Mouse (Mus musculus): ENCODE results near the gene Olfr703. TPM values are rescaled to one million over a fixed set of nuclear protein-coding genes. Genes with fewer than 3 reads are reported as not detected.

The Olfr703 gene
- total and polyA plus RNA-seq, 2 experiments from 2014 or later, result not detected

GRCm38 (mm10) chr7:106862885-106863284 is 19.7 kb downstream of the Olfr703 start, which contains the start of gene Olfr704:
Gene Olfr704, plus strand, starts transcription at chr7:106863185.
- no peak for TF ChIP-seq CTCF (IDR thresholded peaks at IDR 0.05; ENCODE audit: low read depth)
- TF ChIP-seq EP300 (IDR thresholded peaks at IDR 0.05; ENCODE audit: low read depth), result no peak
- no peak within 1 kb of the TSS for H3K4me2 ChIP-seq (ENCODE audit: low read depth, low read length)
- no peak within 1 kb of the TSS for H3K9ac ChIP-seq (replicated peaks; ENCODE audit: low read depth, low read length)
- no peak within 1 kb of the TSS for H3K4me3 ChIP-seq (ENCODE audit: low read depth, low read length)
- DNase-seq (ENCODE audit: low spot score) (no peak), ATAC-seq (ENCODE audit: insufficient read depth, low read depth) (no peak)
- no peaks in the 10 kb centered on the region for H3K9me3 ChIP-seq (replicated peaks; ENCODE audit: control insufficient read depth, low read length)
- no peaks in the 10 kb centered on the region for H3K27me3 ChIP-seq (ENCODE audit: control insufficient read depth, insufficient read depth, low read length)
- no peaks in the 10 kb centered on the region for H3K36me3 ChIP-seq (replicated peaks; ENCODE audit: control insufficient read depth, insufficient read depth, low read length)
- no peak within 1 kb of the TSS for H3K27ac ChIP-seq (ENCODE audit: low read depth)
- no peaks in the 10 kb centered on the region for H3K4me1 ChIP-seq (ENCODE audit: control insufficient read depth, insufficient read depth)

DNA sequence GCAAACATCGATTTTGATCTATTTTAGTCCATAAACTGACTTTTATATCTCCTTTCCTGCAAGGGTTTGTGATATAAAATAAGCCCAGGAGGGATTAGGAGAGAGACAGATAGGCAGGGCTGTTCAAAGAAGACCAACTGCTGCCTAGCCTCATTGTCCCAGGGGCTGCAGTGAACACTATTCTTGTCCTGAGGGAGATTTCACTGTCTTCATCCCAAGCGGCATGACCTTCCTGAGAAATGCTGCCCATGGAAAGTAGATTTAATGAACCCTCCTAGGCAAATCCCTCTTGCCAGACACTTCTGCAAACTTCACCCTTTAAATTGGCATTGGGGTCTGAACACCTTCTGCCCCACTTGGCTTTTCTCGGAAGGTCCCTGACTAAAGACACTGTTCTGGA is 33.6 kb downstream of the Olfr703 start, which contains the start of gene Olfr705:
Gene Olfr705, minus strand, starts transcription at position 101 of the 400 bp plus-strand sequence.
- WGBS, result 65% methylated on average over 3 of the region's 3 CpGs
- Histone ChIP-seq H3K27ac (ENCODE audit: low read depth) (no peak within 1 kb of the TSS), H3K36me3 (replicated peaks; ENCODE audit: control insufficient read depth, insufficient read depth, low read length) (no peaks in the 10 kb centered on the region), H3K4me3 (ENCODE audit: low read depth, low read length) (no peak within 1 kb of the TSS), H3K9ac (replicated peaks; ENCODE audit: low read depth, low read length) (no peak within 1 kb of the TSS), H3K4me2 (ENCODE audit: low read depth, low read length) (no peak within 1 kb of the TSS), H3K9me3 (replicated peaks; ENCODE audit: control insufficient read depth, low read length) (no peaks in the 10 kb centered on the region), H3K4me1 (ENCODE audit: control insufficient read depth, insufficient read depth) (no peaks in the 10 kb centered on the region), H3K27me3 (ENCODE audit: control insufficient read depth, insufficient read depth, low read length) (no peaks in the 10 kb centered on the region)
- ATAC-seq (ENCODE audit: insufficient read depth, low read depth) (no peak), DNase-seq (ENCODE audit: low spot score) (no peak)
- TF ChIP-seq EP300 (IDR thresholded peaks at IDR 0.05; ENCODE audit: low read depth), result no peak
- no peak for TF ChIP-seq CTCF (IDR thresholded peaks at IDR 0.05; ENCODE audit: low read depth)

- 68% methylated on average over 2 of the region's 2 CpGs for WGBS
- H3K9me3 ChIP-seq (replicated peaks; ENCODE audit: control insufficient read depth, low read length), result no peaks in the 10 kb centered on the region
- H3K4me2 ChIP-seq (ENCODE audit: low read depth, low read length), result no peak within 1 kb of the TSS
- TF ChIP-seq CTCF (IDR thresholded peaks at IDR 0.05; ENCODE audit: low read depth), result no peak
- TF ChIP-seq EP300 (IDR thresholded peaks at IDR 0.05; ENCODE audit: low read depth), result no peak
- DNase-seq (ENCODE audit: low spot score) (no peak), ATAC-seq (ENCODE audit: insufficient read depth, low read depth) (no peak)
- no peak within 1 kb of the TSS for H3K27ac ChIP-seq (ENCODE audit: low read depth)
- no peaks in the 10 kb centered on the region for H3K36me3 ChIP-seq (replicated peaks; ENCODE audit: control insufficient read depth, insufficient read depth, low read length)
- H3K27me3 ChIP-seq (ENCODE audit: control insufficient read depth, insufficient read depth, low read length), result no peaks in the 10 kb centered on the region
- no peaks in the 10 kb centered on the region for H3K4me1 ChIP-seq (ENCODE audit: control insufficient read depth, insufficient read depth)
- H3K4me3 ChIP-seq (ENCODE audit: low read depth, low read length), result no peak within 1 kb of the TSS
- no peak within 1 kb of the TSS for H3K9ac ChIP-seq (replicated peaks; ENCODE audit: low read depth, low read length)
Measured at GRCm38 (mm10) chr7:106888062-106888461, 44.9 kb downstream of the Olfr703 start, which contains the start of gene Olfr706. Gene Olfr706, minus strand, starts transcription at chr7:106888162.

Other genes with a start within 250 kb of the Olfr703 start
- not detected in 2 replicates for gene Olfr693, start 162.8 kb upstream of the Olfr703 start, total RNA-seq (2014; rRNA removed; ENCODE audit: low replicate concordance)
- gene Olfr693, start 162.8 kb upstream of the Olfr703 start, polyA plus RNA-seq (2015; fragmentation: Nextera tagmentation; extraction: Ambion mirVana), result not detected in 2 replicates
- gene Olfr694, start 151.5 kb upstream of the Olfr703 start, total RNA-seq (2014; rRNA removed; ENCODE audit: low replicate concordance), result not detected in 2 replicates
- not detected in 2 replicates for gene Olfr694, start 151.5 kb upstream of the Olfr703 start, polyA plus RNA-seq (2015; fragmentation: Nextera tagmentation; extraction: Ambion mirVana)
- gene Olfr695, start 127.0 kb upstream of the Olfr703 start, total RNA-seq (2014; rRNA removed; ENCODE audit: low replicate concordance), result not detected in 2 replicates
- not detected in 2 replicates for gene Olfr695, start 127.0 kb upstream of the Olfr703 start, polyA plus RNA-seq (2015; fragmentation: Nextera tagmentation; extraction: Ambion mirVana)
- gene Olfr697, start 100.9 kb upstream of the Olfr703 start, total RNA-seq (2014; rRNA removed; ENCODE audit: low replicate concordance), result not detected in 2 replicates
- not detected in 2 replicates for gene Olfr697, start 100.9 kb upstream of the Olfr703 start, polyA plus RNA-seq (2015; fragmentation: Nextera tagmentation; extraction: Ambion mirVana)
- not detected in 2 replicates for gene Olfr698, start 88.0 kb upstream of the Olfr703 start, total RNA-seq (2014; rRNA removed; ENCODE audit: low replicate concordance)
- gene Olfr698, start 88.0 kb upstream of the Olfr703 start, polyA plus RNA-seq (2015; fragmentation: Nextera tagmentation; extraction: Ambion mirVana), result not detected in 2 replicates
- not detected in 2 replicates for gene Olfr699, start 50.2 kb upstream of the Olfr703 start, total RNA-seq (2014; rRNA removed; ENCODE audit: low replicate concordance)
- not detected in 2 replicates for gene Olfr699, start 50.2 kb upstream of the Olfr703 start, polyA plus RNA-seq (2015; fragmentation: Nextera tagmentation; extraction: Ambion mirVana)
- gene Olfr700, start 34.5 kb upstream of the Olfr703 start, total RNA-seq (2014; rRNA removed; ENCODE audit: low replicate concordance), result not detected in 2 replicates
- not detected in 2 replicates for gene Olfr700, start 34.5 kb upstream of the Olfr703 start, polyA plus RNA-seq (2015; fragmentation: Nextera tagmentation; extraction: Ambion mirVana)
- not detected in 2 replicates for gene Olfr701, start 29.2 kb upstream of the Olfr703 start, total RNA-seq (2014; rRNA removed; ENCODE audit: low replicate concordance)
- gene Olfr701, start 29.2 kb upstream of the Olfr703 start, polyA plus RNA-seq (2015; fragmentation: Nextera tagmentation; extraction: Ambion mirVana), result not detected in 2 replicates
- not detected in 2 replicates for gene Olfr702, start 9.5 kb upstream of the Olfr703 start, total RNA-seq (2014; rRNA removed; ENCODE audit: low replicate concordance)
- gene Olfr702, start 9.5 kb upstream of the Olfr703 start, polyA plus RNA-seq (2015; fragmentation: Nextera tagmentation; extraction: Ambion mirVana), result not detected in 2 replicates
- gene Olfr704, start 19.8 kb downstream of the Olfr703 start, total RNA-seq (2014; rRNA removed; ENCODE audit: low replicate concordance), result not detected in 2 replicates
- gene Olfr704, start 19.8 kb downstream of the Olfr703 start, polyA plus RNA-seq (2015; fragmentation: Nextera tagmentation; extraction: Ambion mirVana), result not detected in 2 replicates
- gene Olfr705, start 33.5 kb downstream of the Olfr703 start, total RNA-seq (2014; rRNA removed; ENCODE audit: low replicate concordance), result not detected in 2 replicates
- not detected in 2 replicates for gene Olfr705, start 33.5 kb downstream of the Olfr703 start, polyA plus RNA-seq (2015; fragmentation: Nextera tagmentation; extraction: Ambion mirVana)
- not detected in 2 replicates for gene Olfr706, start 44.8 kb downstream of the Olfr703 start, total RNA-seq (2014; rRNA removed; ENCODE audit: low replicate concordance)
- gene Olfr706, start 44.8 kb downstream of the Olfr703 start, polyA plus RNA-seq (2015; fragmentation: Nextera tagmentation; extraction: Ambion mirVana), result not detected in 2 replicates
- gene Olfr707, start 57.9 kb downstream of the Olfr703 start, total RNA-seq (2014; rRNA removed; ENCODE audit: low replicate concordance), result not detected in 2 replicates
- gene Olfr707, start 57.9 kb downstream of the Olfr703 start, polyA plus RNA-seq (2015; fragmentation: Nextera tagmentation; extraction: Ambion mirVana), result not detected in 2 replicates
- not detected in 2 replicates for gene Olfr1532-ps1, start 64.6 kb downstream of the Olfr703 start, total RNA-seq (2014; rRNA removed; ENCODE audit: low replicate concordance)
- gene Olfr1532-ps1, start 64.6 kb downstream of the Olfr703 start, polyA plus RNA-seq (2015; fragmentation: Nextera tagmentation; extraction: Ambion mirVana), result not detected in 2 replicates
- not detected in 2 replicates for gene Olfr709-ps1, start 88.9 kb downstream of the Olfr703 start, total RNA-seq (2014; rRNA removed; ENCODE audit: low replicate concordance)
- gene Olfr709-ps1, start 88.9 kb downstream of the Olfr703 start, polyA plus RNA-seq (2015; fragmentation: Nextera tagmentation; extraction: Ambion mirVana), result not detected in 2 replicates
- not detected in 2 replicates for gene Olfr710, start 105.0 kb downstream of the Olfr703 start, total RNA-seq (2014; rRNA removed; ENCODE audit: low replicate concordance)
- not detected in 2 replicates for gene Olfr710, start 105.0 kb downstream of the Olfr703 start, polyA plus RNA-seq (2015; fragmentation: Nextera tagmentation; extraction: Ambion mirVana)
- not detected in 2 replicates for gene Olfr6, start 120.6 kb downstream of the Olfr703 start, total RNA-seq (2014; rRNA removed; ENCODE audit: low replicate concordance)
- gene Olfr6, start 120.6 kb downstream of the Olfr703 start, polyA plus RNA-seq (2015; fragmentation: Nextera tagmentation; extraction: Ambion mirVana), result not detected in 2 replicates
- not detected in 2 replicates for gene Olfr711, start 132.1 kb downstream of the Olfr703 start, total RNA-seq (2014; rRNA removed; ENCODE audit: low replicate concordance)
- not detected in 2 replicates for gene Olfr711, start 132.1 kb downstream of the Olfr703 start, polyA plus RNA-seq (2015; fragmentation: Nextera tagmentation; extraction: Ambion mirVana)
- not detected in 2 replicates for gene Olfr2, start 162.7 kb downstream of the Olfr703 start, total RNA-seq (2014; rRNA removed; ENCODE audit: low replicate concordance)
- not detected in 2 replicates for gene Olfr2, start 162.7 kb downstream of the Olfr703 start, polyA plus RNA-seq (2015; fragmentation: Nextera tagmentation; extraction: Ambion mirVana)
- gene Olfr713, start 187.8 kb downstream of the Olfr703 start, total RNA-seq (2014; rRNA removed; ENCODE audit: low replicate concordance), result not detected in 2 replicates
- not detected in 2 replicates for gene Olfr713, start 187.8 kb downstream of the Olfr703 start, polyA plus RNA-seq (2015; fragmentation: Nextera tagmentation; extraction: Ambion mirVana)
- gene Olfr714, start 227.6 kb downstream of the Olfr703 start, total RNA-seq (2014; rRNA removed; ENCODE audit: low replicate concordance), result not detected in 2 replicates
- gene Olfr714, start 227.6 kb downstream of the Olfr703 start, polyA plus RNA-seq (2015; fragmentation: Nextera tagmentation; extraction: Ambion mirVana), result not detected in 2 replicates
- not detected in 2 replicates for gene Olfr17, start 249.9 kb downstream of the Olfr703 start, total RNA-seq (2014; rRNA removed; ENCODE audit: low replicate concordance)
- not detected in 2 replicates for gene Olfr17, start 249.9 kb downstream of the Olfr703 start, polyA plus RNA-seq (2015; fragmentation: Nextera tagmentation; extraction: Ambion mirVana)

Measured in heart, postnatal 0 days (tissue).